Mouse (Mus musculus): ENCODE measurements at regions not wholly inside any gene's neighbourhood (a gene's known extent, or its start where the extent isn't known, plus 50 kb on each side); places are given as distances from the start of the nearest gene placed in this dataset.

DNA sequence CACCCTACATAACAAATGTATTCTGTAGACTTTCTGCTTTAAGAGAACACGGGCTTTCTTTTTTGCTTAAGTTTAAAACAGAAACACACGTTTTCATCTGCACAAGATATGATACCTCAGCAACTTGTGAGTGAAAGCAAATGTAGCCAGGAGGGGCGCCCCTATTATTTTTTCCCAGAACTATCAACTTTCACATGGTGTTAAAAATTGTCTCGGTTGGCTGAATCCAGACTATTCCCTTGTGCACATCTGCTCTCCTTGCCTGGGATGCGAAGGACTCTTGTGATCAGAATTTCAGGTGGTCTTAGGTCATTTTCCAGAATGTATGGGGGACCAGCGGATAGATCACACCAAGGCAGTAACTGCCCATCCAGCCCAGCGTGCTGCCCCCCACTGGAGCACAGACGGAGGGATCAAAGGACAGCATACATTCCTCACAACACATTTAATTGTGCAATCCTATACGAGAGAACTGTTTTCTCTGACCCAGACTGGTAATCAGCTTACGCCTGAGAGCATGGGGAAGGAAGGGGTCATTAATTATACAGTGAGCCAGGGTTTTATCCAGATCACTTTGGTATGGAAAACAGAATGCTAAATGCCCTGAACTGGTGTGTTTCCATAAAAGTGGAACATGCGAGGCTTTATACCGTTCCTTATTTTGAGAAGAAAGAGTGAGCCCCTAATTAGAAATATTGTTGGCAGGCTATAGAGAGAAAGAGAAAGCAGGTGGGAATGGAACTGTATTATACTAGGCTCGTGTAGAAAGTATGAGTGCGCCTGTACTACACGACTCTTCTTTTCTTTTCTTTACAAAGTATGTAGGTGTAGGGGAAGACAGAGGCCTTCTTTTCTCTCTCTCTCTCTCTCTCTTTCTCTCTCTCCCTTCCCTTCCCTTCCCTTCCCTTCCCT lies 413.5 kb upstream of the Nr5a2 start:
- ATAC-seq: peak; percentile 61; the same call in 1 of the 2 replicates
- peak overlapping the region; percentile 49; the same call in 1 of the 2 replicates for H3K27ac ChIP-seq (ENCODE audit: low read length)
- WGBS: 30% methylated on average over 15 of the region's 15 CpGs

DNA sequence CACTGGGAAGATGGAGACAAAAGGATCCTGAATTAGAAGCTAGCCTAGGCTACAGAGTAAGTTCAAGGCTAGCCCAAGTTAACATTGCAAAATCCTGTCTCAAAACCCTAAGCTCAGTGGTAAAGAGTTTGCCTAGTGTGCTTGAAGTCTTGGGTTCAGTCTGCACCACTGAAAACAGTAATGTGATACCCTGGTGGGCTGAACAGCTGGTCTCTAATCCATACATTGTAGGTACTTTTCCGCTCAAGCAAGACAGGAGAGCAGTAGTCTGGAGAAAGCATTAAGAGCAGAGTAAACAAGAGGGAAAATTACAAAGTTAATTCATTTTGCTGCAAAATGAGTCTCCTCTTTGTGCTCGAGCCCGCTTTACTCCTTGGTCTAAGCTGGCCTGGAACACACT lies 412.0 kb upstream of the Nr5a2 start:
- no peaks in the 10 kb centered on the region for H3K4me1 ChIP-seq (ENCODE audit: control insufficient read depth, insufficient read depth, low read length)
- no peak for ATAC-seq
- no peak overlapping the region for H3K4me3 ChIP-seq (ENCODE audit: low read depth, low read length)
- H3K9ac ChIP-seq (ENCODE audit: low read depth, low read length): no peak overlapping the region
- no peaks in the 10 kb centered on the region for H3K36me3 ChIP-seq (ENCODE audit: control insufficient read depth, insufficient read depth, low read length)
- 97% methylated on average over 3 of the region's 3 CpGs for WGBS
- no peaks in the 10 kb centered on the region for H3K9me3 ChIP-seq (replicated peaks; ENCODE audit: control insufficient read depth, low read length, poor library complexity, severe bottlenecking)
- H3K4me2 ChIP-seq (ENCODE audit: low read length): no peak overlapping the region
- no peaks in the 10 kb centered on the region for H3K27me3 ChIP-seq (ENCODE audit: control insufficient read depth, insufficient read depth, low read depth, low read length)
- no peak overlapping the region for H3K27ac ChIP-seq (ENCODE audit: low read length)

More for the DNA sequence above, 413.5 kb upstream of the Nr5a2 start:
- H3K36me3 ChIP-seq (ENCODE audit: control insufficient read depth, insufficient read depth, low read length): no peaks in the 10 kb centered on the region
- 0 out of 2 replicates have a peak, but pooled peaks cover 5% of the 10 kb centered on the region for H3K4me1 ChIP-seq (ENCODE audit: control insufficient read depth, insufficient read depth, low read length)
- no peaks in the 10 kb centered on the region for H3K9me3 ChIP-seq (replicated peaks; ENCODE audit: control insufficient read depth, low read length, poor library complexity, severe bottlenecking)
- no peaks in the 10 kb centered on the region for H3K27me3 ChIP-seq (ENCODE audit: control insufficient read depth, insufficient read depth, low read depth, low read length)
- H3K9ac ChIP-seq (ENCODE audit: low read depth, low read length): no peak overlapping the region
- no peak overlapping the region for H3K4me3 ChIP-seq (ENCODE audit: low read depth, low read length)
- no peak overlapping the region for H3K4me2 ChIP-seq (ENCODE audit: low read length)

DNA sequence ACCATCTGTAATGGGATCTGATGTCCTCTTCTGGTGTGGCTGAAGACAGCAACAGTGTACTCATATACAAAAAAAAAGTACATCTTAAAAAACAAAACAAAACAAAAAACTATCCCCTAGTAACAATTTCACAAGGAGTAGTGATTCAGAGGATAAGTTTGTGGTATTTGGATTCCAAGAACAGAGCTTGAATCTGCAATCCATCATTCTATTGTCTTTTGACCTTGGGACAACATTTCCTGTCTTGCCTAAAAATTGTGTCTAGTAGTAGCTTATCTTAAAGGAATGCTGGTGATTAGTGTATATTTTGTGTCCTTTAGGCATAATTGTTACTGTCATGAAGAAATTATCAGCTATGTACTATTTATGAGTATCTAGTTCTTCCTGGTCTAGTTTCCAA lies 404.1 kb upstream of the Nr5a2 start:
- no peaks in the 10 kb centered on the region for H3K36me3 ChIP-seq (ENCODE audit: control insufficient read depth, insufficient read depth, low read length)
- H3K4me2 ChIP-seq (ENCODE audit: low read length): no peak overlapping the region
- ATAC-seq: no peak
- no peak overlapping the region for H3K27ac ChIP-seq (ENCODE audit: low read length)
- H3K4me1 ChIP-seq (ENCODE audit: control insufficient read depth, insufficient read depth, low read length): no peaks in the 10 kb centered on the region
- H3K9ac ChIP-seq (ENCODE audit: low read depth, low read length): no peak overlapping the region
- no peaks in the 10 kb centered on the region for H3K9me3 ChIP-seq (replicated peaks; ENCODE audit: control insufficient read depth, low read length, poor library complexity, severe bottlenecking)
- H3K4me3 ChIP-seq (ENCODE audit: low read depth, low read length): no peak overlapping the region
- no peaks in the 10 kb centered on the region for H3K27me3 ChIP-seq (ENCODE audit: control insufficient read depth, insufficient read depth, low read depth, low read length)

DNA sequence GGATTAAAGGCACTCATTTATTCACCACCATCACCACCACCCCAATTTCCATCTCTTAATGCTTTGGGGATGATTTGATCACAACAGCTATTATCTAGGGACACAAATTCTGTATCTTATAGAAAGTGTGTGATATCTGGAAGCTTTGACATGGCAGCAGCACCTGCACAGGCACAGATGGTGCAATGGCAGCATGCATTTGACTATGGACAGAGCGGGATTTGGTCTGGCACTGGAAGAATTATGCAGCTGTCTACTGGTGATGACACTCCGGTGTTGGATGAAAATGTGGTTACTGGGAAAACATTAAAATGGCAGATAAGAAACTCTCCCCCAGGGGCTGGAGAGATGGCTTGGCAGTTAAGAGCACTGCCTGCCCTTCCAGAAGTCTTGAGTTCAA lies 403.7 kb upstream of the Nr5a2 start:
- ATAC-seq: no peak
- Histone ChIP-seq H3K36me3 (ENCODE audit: control insufficient read depth, insufficient read depth, low read length) (no peaks in the 10 kb centered on the region), H3K27me3 (ENCODE audit: control insufficient read depth, insufficient read depth, low read depth, low read length) (no peaks in the 10 kb centered on the region), H3K4me3 (ENCODE audit: low read depth, low read length) (no peak overlapping the region), H3K4me1 (ENCODE audit: control insufficient read depth, insufficient read depth, low read length) (no peaks in the 10 kb centered on the region), H3K9ac (ENCODE audit: low read depth, low read length) (no peak overlapping the region), H3K4me2 (ENCODE audit: low read length) (no peak overlapping the region), H3K27ac (ENCODE audit: low read length) (no peak overlapping the region), H3K9me3 (replicated peaks; ENCODE audit: control insufficient read depth, low read length, poor library complexity, severe bottlenecking) (no peaks in the 10 kb centered on the region)
- 96% methylated on average over 2 of the region's 2 CpGs for WGBS

DNA sequence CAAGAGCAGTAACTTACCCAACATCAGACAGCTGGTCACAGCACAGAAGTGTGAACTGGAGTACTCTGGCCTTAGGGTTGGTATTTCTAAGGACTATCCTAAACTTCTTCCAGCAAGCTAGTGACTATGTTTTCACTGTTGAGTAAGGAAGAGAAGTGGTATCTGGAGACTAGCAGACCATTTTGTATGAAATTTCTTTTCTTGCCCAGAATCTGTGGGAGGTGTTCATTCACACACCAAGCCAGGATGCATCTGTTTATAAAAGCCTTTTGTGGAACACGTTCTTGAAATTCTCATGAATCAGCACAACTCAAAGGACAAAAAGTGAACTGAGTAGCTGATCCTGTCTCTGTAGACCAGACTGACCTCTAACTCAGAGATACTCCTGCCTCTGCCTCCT lies 403.3 kb upstream of the Nr5a2 start:
- H3K4me2 ChIP-seq (ENCODE audit: low read length): no peak overlapping the region
- no peaks in the 10 kb centered on the region for H3K36me3 ChIP-seq (ENCODE audit: control insufficient read depth, insufficient read depth, low read length)
- no peaks in the 10 kb centered on the region for H3K9me3 ChIP-seq (replicated peaks; ENCODE audit: control insufficient read depth, low read length, poor library complexity, severe bottlenecking)
- 85% methylated on average over 1 of the region's 1 CpGs for WGBS
- H3K27ac ChIP-seq (ENCODE audit: low read length): no peak overlapping the region
- no peaks in the 10 kb centered on the region for H3K27me3 ChIP-seq (ENCODE audit: control insufficient read depth, insufficient read depth, low read depth, low read length)
- no peaks in the 10 kb centered on the region for H3K4me1 ChIP-seq (ENCODE audit: control insufficient read depth, insufficient read depth, low read length)
- no peak for ATAC-seq
- no peak overlapping the region for H3K9ac ChIP-seq (ENCODE audit: low read depth, low read length)
- H3K4me3 ChIP-seq (ENCODE audit: low read depth, low read length): no peak overlapping the region

DNA sequence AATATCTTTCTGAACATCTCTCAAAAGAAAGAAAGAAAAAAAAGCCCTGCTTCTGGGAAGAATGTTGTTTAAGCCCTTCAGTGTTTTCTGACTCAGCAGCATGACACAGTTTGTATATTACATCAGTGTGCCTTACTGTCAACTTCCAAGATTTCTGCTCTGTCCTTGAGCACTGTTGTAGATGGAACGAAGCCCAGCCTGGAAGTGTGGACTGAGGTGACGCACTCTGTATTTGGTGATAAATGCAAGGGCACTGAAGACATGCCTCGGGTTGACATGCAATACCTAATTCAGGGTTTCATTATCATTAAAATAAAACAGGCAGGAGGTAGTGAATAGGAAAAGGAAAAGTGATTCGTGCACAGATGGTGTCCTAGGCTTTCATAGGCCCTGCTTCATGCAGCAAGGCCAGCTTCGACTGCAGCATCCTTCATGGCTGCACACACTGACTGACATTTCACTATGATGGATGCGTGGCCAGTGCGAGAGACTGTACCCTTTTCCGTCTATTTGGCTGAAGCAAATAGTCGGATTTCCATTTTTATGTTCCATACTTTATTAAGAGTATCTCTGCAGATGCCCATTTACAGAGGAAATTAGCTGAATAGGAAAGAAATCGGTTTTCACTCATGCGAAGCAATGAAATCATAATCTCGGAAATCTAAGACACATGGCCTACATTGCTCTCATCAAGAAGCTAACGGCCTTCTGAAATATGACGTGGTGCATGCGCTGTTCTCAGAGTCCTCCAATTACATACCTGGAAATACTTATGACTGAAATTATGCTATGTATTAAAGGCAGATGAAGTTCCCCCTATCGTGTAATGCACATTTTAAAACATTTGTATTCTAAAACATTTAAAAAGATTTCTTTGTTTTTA lies 400.7 kb upstream of the Nr5a2 start:
- H3K27me3 ChIP-seq (ENCODE audit: control insufficient read depth, insufficient read depth, low read depth, low read length): no peaks in the 10 kb centered on the region
- H3K4me1 ChIP-seq (ENCODE audit: control insufficient read depth, insufficient read depth, low read length): no peaks in the 10 kb centered on the region
- no peak overlapping the region for H3K27ac ChIP-seq (ENCODE audit: low read length)
- H3K9ac ChIP-seq (ENCODE audit: low read depth, low read length): no peak overlapping the region
- H3K9me3 ChIP-seq (replicated peaks; ENCODE audit: control insufficient read depth, low read length, poor library complexity, severe bottlenecking): no peaks in the 10 kb centered on the region
- no peak overlapping the region for H3K4me3 ChIP-seq (ENCODE audit: low read depth, low read length)
- no peak overlapping the region for H3K4me2 ChIP-seq (ENCODE audit: low read length)
- 71% methylated on average over 16 of the region's 16 CpGs for WGBS
- no peaks in the 10 kb centered on the region for H3K36me3 ChIP-seq (ENCODE audit: control insufficient read depth, insufficient read depth, low read length)
- ATAC-seq: no peak

DNA sequence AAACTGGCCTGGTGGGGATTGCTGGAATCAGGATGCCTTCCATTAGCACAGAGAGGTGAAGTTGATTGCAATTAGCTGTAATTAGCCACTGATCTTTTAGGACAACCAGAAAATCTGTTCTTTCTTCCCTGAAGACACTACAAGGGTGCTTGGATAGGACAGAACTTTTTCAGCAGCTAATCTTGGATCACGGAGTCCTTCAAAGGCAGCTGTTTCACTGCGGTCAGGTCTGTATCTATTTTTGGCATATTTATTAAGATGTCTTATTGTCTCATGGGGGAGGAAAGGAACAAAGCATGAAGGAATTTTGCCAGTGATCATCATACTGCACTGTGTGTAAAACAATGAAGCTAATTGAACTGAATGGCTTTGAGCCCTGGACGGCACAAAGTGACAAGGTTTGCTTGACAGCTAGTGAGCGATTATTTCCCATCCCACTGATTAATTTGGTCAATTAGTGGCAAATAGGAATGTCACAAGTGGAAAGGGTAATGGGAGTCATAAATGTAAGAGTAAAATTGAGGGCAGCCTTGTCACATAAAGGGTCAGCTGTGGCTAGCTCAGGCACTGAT lies 395.8 kb upstream of the Nr5a2 start:
- Histone ChIP-seq H3K36me3 (ENCODE audit: control insufficient read depth, insufficient read depth, low read length) (no peaks in the 10 kb centered on the region), H3K27ac (ENCODE audit: low read length) (no peak overlapping the region), H3K4me1 (ENCODE audit: control insufficient read depth, insufficient read depth, low read length) (no peaks in the 10 kb centered on the region), H3K9ac (ENCODE audit: low read depth, low read length) (no peak overlapping the region), H3K27me3 (ENCODE audit: control insufficient read depth, insufficient read depth, low read depth, low read length) (no peaks in the 10 kb centered on the region), H3K9me3 (replicated peaks; ENCODE audit: control insufficient read depth, low read length, poor library complexity, severe bottlenecking) (no peaks in the 10 kb centered on the region), H3K4me2 (ENCODE audit: low read length) (no peak overlapping the region), H3K4me3 (ENCODE audit: low read depth, low read length) (no peak overlapping the region)
- no peak for ATAC-seq
- 61% methylated on average over 4 of the region's 4 CpGs for WGBS

DNA sequence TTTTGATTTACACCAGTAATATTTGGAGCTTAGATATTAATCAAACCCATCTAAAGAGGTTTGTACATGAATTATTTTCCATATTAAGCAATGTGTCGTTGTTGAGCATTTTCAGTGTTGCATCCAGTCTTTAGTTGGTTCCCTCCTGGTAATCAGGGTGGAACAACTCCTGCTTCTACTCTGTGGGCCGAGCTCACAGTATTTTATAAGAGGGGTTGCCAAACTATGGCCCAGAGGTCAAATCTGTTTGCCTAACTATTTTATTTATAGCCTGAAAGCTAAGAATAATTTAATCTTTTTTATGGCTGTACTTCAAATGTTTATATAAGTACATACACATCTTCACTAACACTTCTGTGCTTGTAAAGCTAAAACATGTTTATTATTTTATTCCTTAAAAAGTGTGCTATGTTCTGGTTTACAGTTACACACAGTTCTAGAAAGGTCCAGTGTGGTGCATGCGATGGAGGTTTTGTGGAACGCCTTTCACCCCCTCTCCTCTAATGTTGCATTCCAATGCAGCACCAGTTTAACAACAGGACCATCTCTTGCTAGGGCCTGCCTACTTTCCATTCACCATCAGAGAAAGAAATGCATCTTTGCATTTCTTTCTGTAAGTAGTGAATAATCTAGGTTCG lies 392.3 kb upstream of the Nr5a2 start:
- no peak overlapping the region for H3K4me3 ChIP-seq (ENCODE audit: low read depth, low read length)
- H3K9ac ChIP-seq (ENCODE audit: low read depth, low read length): no peak overlapping the region
- no peak overlapping the region for H3K4me2 ChIP-seq (ENCODE audit: low read length)
- 91% methylated on average over 5 of the region's 5 CpGs for WGBS
- no peak overlapping the region for H3K27ac ChIP-seq (ENCODE audit: low read length)
- no peaks in the 10 kb centered on the region for H3K4me1 ChIP-seq (ENCODE audit: control insufficient read depth, insufficient read depth, low read length)
- H3K9me3 ChIP-seq (replicated peaks; ENCODE audit: control insufficient read depth, low read length, poor library complexity, severe bottlenecking): no peaks in the 10 kb centered on the region
- H3K27me3 ChIP-seq (ENCODE audit: control insufficient read depth, insufficient read depth, low read depth, low read length): no peaks in the 10 kb centered on the region
- H3K36me3 ChIP-seq (ENCODE audit: control insufficient read depth, insufficient read depth, low read length): no peaks in the 10 kb centered on the region
- no peak for ATAC-seq
